In genomic region chr3:101802746-101803145, GRCm38 (mm10) we compare ENCODE assay signal across 24 mouse cellular contexts. TPM values are rescaled to one million over a fixed set of nuclear protein-coding genes. Genes with fewer than 3 reads are reported as not detected.
A peak's percentile ranks its signal among the peaks of the same experiment; 100 is the strongest.
DNase-seq lines count a peak whose midpoint lies in the region; ATAC-seq lines count a peak whose summit lies in the region.
"Had no signal": no experiment of that assay in that cellular context is flagged by ENCODE, and none has a peak within 500 bp of the region (broad histone marks: within the 10 kb centered on the region; RNA-seq: fewer than 3 reads in every experiment).

No protein-coding gene starts in this region.

- H3K9me3 ChIP-seq in heart, embryonic 11.5 days (replicated peaks; ENCODE audit: control insufficient read depth, low read length) = no peaks in the 10 kb centered on the region
- H3K9me3 ChIP-seq: hindbrain, embryonic 12.5 days; limb, embryonic 13.5 days; liver, embryonic 12.5 days; midbrain, embryonic 10.5 days had no signal

- peak; percentile 44 for DNase-seq in adrenal gland, postnatal 10 days
- no peak for DNase-seq in adrenal gland, adult 18-20 months (ENCODE audit: low spot score in 2 of 2)
- no peak for DNase-seq in heart, postnatal 10 days
- DNase-seq in thymus, postnatal 0 days (ENCODE audit: low spot score) = peak; percentile 20
- no peak for DNase-seq in thymus, postnatal 36 days
- no peak for DNase-seq in kidney, postnatal 36 days
- DNase-seq: cerebellum, adult 2 months; forebrain, postnatal 0 days; gastrocnemius, postnatal 25 days; kidney, adult 18-20 months; layer of hippocampus, adult 9-11 months; lung, adult 18-20 months; lung, postnatal 10 days; right cerebral cortex, adult 18-20 months; right cerebral cortex, postnatal 4 days had no signal

- no peaks in the 10 kb centered on the region for H3K36me3 ChIP-seq in heart, embryonic 11.5 days (ENCODE audit: control insufficient read depth, insufficient read depth, low read length)
- H3K36me3 ChIP-seq: hindbrain, embryonic 12.5 days; limb, embryonic 13.5 days; liver, embryonic 12.5 days; midbrain, embryonic 10.5 days had no signal

- no peak for ATAC-seq in heart, embryonic 11.5 days (replicated peaks; ENCODE audit: insufficient number of reproducible peaks, low FRiP score, low TSS enrichment)
- ATAC-seq: forebrain, postnatal 0 days; inflammation-experienced regulatory T-cells, adult 6 months; liver, embryonic 12.5 days; Patski had no signal

- 0 out of 2 replicates have a peak overlapping the region, but pooled peaks have one; percentile 22 for H3K27ac ChIP-seq in heart, embryonic 11.5 days (ENCODE audit: low read depth, low read length)
- H3K27ac ChIP-seq: hindbrain, embryonic 12.5 days; limb, embryonic 13.5 days; liver, embryonic 12.5 days; midbrain, embryonic 10.5 days had no signal

- no peak overlapping the region for H3K9ac ChIP-seq in heart, embryonic 11.5 days (ENCODE audit: low read depth, low read length)
- H3K9ac ChIP-seq: forebrain, postnatal 0 days; hindbrain, embryonic 12.5 days; limb, embryonic 13.5 days; liver, embryonic 12.5 days had no signal

- H3K4me3 ChIP-seq in heart, embryonic 11.5 days (ENCODE audit: low read depth, low read length) = no peak overlapping the region
- H3K4me3 ChIP-seq: hindbrain, embryonic 12.5 days; limb, embryonic 13.5 days; liver, embryonic 12.5 days; midbrain, embryonic 10.5 days had no signal

- H3K27me3 ChIP-seq in heart, embryonic 11.5 days (ENCODE audit: control insufficient read depth, insufficient read depth, low read length) = no peaks in the 10 kb centered on the region
- H3K27me3 ChIP-seq: hindbrain, embryonic 12.5 days; limb, embryonic 13.5 days; liver, embryonic 12.5 days; Patski had no signal

- peaks cover 52% of the 10 kb centered on the region for H3K4me1 ChIP-seq in heart, embryonic 11.5 days (ENCODE audit: control insufficient read depth, insufficient read depth, low read length)

- intact Hi-C loops in heart, postnatal 10 days (cut with DNase I) = loop anchor here (2.0 kb wide), 1 partner anchor 198 kb away; the partner anchor contains the start of gene Atp1a1

- 67% methylated on average over 6 of the region's 6 CpGs for WGBS in heart, embryonic 11.5 days (ENCODE audit: insufficient replicate concordance)

- no peak overlapping the region for H3K4me2 ChIP-seq in heart, embryonic 11.5 days
- H3K4me2 ChIP-seq: hindbrain, embryonic 12.5 days; limb, embryonic 13.5 days; liver, embryonic 12.5 days had no signal

RNA-seq across cellular contexts. Expression of gene Mab21l3, which starts 46.0 kb away (rescaled TPM):
- total RNA-seq in adrenal gland, postnatal 10 days (2021) = under 1 TPM; 0.24 to 0.48 TPM
- under 1 TPM; 0.13 to 0.22 TPM for total RNA-seq in adrenal gland, adult 18-20 months (2021)
- 0.11 and 0.25 TPM in 2 replicates for polyA plus RNA-seq in heart, embryonic 11.5 days (2014; fragmentation: Nextera tagmentation; extraction: Ambion mirVana)
- under 1 TPM in 1 of 2 experiments, not detected in 1; 0.12 TPM for total RNA-seq in heart, postnatal 10 days (2021)
- 0.88 and 1.4 TPM in 2 replicates for polyA plus RNA-seq in thymus, postnatal 0 days (2015; fragmentation: Nextera tagmentation; extraction: Ambion mirVana)
- total RNA-seq: forebrain, postnatal 0 days; gastrocnemius, postnatal 25 days; heart, adult 8-10 months had no signal
- polyA plus RNA-seq: midbrain, postnatal 0 days had no signal

Comparison
In these comparisons a context has a peak if more than half of its experiments do, and no peak if none do; other contexts are left out.
1. DNase-seq: peak in adrenal gland, postnatal 10 days (single experiment) and thymus, postnatal 0 days (single experiment); none in adrenal gland, adult 18-20 months (0 of 2), heart, postnatal 10 days (0 of 2), thymus, postnatal 36 days (0 of 2) and kidney, postnatal 36 days (0 of 2).